Mouse (Mus musculus) monocyte, adult 5-6 weeks (primary cell): Measurements from ENCODE around the gene Hapln4. TPM values are rescaled to one million over a fixed set of nuclear protein-coding genes. Genes with fewer than 3 reads are reported as not detected.

ENCODE experiments used
- ATAC-seq: fragments of 153-309, 156-312 bp; replicated peaks from 2 replicates; pipeline ENCODE4 v1.8.0; 2017; ENCODE audit warnings: mild to moderate bottlenecking; ENCODE audit not compliant: low TSS enrichment, insufficient number of reproducible peaks, severe bottlenecking, poor library complexity, low FRiP score
- total RNA-seq: library from RNA; stranded (forward); fragments of 200-1000, 200-491, 200-594 nt; gene quantifications from 3 replicates; pipeline ENCODE4 v1.2.3, GENCODE M21; 2017

The Hapln4 gene
- total RNA-seq, 1 experiment from 2014 or later: not detected

DNA sequence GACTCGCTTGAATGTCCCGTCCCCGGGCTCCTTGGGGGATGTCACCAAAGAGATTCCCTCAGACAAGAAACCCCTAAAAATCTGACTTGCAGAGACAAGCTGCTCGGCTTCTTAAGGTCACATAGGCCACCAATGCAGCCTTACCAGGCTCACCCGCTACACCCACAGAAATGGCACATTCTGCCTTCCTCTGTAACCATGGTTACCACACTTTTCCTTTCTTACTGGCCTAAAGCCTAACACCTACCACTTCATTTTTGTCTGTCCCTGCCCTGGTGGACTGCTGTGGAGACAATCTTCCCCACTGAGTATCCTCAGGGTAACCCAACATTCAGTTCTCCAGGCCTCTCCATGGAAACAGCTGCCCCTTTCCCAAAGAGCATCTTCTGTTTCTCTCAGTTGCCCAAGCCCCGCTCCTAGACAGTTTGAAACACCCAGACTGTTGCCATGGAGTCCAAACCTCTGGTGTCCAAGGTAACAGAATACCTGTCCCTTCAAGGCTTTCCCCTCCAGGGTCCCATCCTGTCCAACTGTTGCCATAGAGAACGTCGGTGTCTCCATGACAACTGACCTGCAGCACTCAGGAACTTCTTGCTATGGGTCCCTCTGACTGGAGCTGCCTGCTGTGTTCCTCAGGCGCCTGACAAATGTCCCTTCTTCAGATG lies 6.2 kb downstream of the Hapln4 start:
- no peak for ATAC-seq

DNA sequence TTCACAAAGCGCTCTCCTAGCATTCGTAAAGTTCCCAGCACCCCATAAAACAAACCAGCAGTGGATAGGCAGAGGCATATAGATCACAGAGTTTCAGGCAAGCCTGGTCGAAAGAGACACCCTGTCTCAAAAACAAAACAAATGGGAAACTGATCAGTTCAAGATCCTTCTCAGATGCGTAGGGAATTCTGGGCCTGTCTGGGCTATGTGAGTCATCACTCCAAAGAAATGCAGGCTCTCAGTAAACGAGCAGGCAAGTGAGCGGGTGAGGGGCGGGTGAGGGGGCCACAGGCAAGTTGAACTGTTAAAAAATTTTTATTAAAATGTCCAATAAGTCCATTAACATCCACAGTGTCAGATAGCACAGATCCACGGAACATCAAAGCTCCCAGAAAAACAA lies 9.5 kb downstream of the Hapln4 start:
- no peak for ATAC-seq

DNA sequence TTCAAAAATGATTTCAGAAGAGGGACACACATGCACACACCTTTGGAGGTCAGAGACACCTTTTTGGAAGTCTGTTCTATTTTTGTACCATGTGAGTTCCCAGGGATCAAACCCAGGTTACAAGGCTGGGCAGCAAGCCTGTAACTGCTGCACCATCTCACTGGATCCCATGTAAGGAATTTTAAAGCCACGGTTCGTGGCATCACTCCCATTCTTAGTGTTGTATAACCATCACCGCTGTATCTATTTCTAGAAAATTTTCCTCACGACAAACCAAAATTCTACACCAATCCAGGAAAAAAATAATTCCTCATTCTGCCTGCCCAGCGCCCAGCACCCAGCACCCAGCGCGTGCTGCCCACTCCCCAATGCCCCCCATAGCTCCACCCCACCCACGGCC lies 16.0 kb downstream of the Hapln4 start:
- no peak for ATAC-seq

DNA sequence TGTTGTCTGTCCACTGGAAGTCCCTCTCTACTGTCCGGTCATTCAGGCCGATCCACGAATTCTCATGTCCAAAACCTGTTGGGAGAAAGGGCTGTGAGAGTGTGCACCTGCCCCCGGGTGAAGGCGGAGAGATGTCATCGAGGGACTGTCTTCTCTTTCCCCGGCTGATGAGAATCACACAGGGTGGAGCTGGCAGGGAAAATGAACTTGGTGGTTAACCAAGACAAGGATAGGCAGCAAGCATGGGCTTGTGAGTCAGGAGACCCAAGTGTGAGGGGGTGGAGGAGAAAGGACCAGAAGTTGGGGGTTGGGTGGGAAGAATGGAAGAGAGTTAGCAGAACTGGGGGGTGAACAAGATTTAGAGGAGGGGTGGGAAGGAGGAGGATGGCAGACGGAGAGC lies 17.0 kb downstream of the Hapln4 start:
- ATAC-seq: no peak

DNA sequence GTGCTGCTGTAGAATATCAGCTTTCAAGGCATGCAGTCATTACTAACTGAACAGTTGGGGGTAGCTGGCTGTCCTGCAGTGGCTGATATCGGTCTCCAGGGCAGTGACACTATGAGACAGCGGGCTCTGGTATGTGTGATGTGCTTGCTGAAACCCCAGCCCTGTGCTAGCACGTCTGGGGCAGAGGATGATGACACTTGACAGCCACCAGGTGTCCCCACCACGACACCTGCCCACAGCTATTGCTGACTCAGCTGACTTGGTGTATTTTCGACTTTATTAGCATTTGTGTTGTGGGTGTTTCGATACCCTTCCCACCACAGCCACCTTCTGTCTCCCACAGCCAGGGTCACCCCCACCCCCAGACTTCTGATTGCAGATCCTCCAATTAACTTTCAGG lies 21.2 kb downstream of the Hapln4 start:
- ATAC-seq: peak; percentile 59; the same call in 1 of the 2 replicates

DNA sequence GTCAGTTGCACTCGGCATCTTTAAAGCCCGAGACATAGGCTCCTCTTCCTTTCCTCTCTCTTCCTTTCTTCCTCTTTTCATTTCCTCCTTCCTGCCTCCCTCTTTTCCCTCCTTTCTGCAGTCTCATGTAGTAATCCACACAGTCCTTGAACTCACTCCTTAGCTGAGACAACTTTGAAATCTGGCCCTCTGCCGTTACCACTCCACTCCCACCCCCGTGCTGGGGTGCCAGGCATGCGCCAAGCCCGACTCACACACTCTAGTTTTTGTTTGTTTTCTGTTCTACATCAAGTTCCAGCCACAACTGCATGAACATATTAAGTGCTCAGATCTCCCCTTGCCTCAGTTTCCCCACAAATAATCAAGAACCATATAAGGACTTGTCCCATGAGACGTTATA lies 21.7 kb downstream of the Hapln4 start:
- no peak for ATAC-seq

DNA sequence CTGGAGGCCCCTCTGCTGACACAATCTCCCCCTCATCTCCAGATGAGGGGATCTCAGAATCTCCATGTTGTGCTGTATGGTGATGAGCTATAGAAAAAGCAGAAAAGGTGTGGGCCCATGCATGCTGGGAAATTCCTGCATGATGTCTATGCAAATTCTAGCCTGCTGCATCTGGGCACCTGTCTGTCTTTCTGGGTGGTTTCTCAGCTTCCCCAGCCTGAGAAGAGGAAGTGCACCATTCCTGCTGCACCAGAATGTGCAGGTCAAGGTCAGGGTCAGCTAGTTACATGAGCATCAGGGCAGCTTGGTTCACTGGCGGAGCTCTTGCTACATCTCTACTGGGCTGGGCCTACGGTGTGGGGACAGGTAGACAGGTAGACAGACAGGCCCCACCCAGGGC lies 27.2 kb downstream of the Hapln4 start:
- no peak for ATAC-seq

DNA sequence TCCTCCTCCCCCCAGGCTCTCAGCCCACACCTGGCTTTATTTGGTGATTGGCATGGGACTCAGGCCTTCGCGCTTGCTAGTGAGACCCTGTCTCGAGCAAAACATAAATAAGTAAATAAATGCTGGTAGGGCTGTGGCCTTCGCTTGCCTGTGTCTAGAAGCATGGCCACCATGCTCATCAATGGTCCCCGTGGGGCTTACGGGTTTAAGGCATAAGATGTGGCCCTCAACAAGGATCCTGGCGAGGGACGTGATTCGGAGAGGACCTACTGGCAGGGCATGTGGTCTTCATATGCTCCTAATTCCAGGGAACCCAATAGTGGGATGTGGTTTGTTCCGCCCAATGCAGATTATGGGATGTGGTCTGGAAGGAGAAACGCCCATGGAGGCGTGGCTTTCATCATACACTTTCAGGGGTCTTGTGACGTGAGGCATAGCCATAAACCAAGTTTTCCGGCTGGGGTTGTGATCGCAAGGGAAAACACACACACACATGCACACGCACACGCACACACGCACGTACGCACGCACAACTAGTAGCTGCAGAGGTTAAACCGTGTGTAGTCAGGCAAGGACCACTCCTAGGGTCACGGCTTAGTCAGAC lies 28.0 kb downstream of the Hapln4 start:
- ATAC-seq: no peak

DNA sequence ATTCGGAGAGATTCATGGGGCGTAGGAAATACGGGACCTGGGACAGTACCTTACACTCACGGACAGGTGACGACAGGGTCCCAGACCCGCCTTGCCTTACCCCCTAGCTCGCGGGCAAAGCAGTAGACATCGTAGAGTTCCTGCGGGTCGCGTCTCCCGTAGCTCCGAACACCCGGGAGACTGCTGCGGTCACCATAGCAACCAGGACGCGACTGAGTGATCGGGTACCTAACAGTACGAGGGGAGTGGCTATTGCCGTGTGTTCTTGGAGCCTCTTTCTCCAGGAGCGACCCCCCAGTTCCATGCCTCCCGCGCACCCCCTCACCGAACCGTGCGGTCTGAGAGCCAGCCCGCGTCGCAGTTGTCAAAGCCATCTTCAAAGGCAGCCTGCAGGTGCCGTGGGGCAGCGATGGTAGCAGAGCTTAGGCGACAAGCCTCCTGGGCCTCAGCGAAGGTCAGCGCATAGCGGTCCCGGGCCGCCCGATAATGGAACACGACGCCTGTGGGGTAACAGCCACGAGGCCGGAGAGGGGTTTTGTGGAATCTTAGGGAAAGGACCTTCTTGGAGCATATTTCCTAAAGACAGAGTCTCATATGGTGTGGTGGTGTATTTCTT lies 29.3 kb downstream of the Hapln4 start:
- no peak for ATAC-seq

DNA sequence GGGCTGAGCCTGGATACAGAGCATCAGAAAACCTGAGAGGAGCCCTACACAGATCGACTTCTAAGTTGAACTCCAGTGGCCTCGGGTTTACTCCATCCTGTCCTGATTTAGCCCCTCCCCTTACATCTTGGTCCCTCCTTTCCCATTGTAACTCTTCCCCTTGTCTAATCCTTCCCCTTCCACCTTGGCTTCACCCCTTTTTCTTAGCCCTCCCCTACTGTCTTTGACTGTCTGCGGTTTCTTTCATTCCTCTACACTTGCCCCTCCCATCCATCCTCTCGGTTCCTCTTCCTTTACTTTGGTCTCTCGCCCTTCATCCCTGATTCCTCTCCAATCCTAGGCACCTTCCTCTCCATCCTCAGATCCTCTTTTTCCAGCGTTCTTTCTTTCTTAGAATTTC lies 31.2 kb downstream of the Hapln4 start:
- 0 out of 2 replicates have a peak, but pooled peaks have one; percentile 29 for ATAC-seq

DNA sequence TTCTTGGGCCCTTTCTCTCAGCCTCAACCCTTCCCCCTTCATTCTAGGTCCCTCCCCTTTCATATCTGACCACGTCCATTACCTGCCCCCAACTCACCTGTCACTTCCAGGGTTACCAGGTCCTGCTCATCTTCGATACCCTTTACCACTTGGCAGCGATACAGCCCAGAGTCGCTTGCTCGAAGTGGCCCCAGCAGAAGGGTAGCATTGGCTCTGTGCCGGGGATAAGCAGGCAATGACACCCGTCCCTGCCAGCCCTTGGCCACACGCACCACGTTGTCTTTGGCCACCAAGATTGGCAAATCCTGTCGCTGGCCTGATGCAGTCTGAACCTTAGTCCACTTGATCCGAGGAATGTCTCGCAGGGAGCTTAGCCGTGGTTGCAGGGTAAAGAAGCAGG lies 31.6 kb downstream of the Hapln4 start:
- no peak for ATAC-seq

DNA sequence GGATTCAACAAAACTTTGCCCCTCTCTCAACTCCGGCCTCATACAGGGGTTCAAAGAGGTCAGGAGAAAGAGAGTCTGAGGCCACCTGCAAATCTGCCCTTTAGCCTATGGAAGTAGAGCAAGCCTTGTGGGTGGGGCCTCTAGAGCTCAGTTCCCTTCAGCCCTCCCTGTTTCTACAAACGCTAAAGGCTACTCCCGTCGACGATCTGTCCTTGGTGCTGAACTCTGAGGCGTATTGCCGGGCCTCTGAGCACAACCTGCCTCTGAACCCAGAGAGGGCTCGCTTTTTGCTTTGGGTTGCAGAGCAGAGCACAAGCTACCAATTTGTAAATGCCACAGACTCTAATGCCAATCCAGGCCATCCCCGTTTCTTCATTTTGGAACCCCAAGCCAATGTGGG lies 34.4 kb downstream of the Hapln4 start:
- no peak for ATAC-seq

DNA sequence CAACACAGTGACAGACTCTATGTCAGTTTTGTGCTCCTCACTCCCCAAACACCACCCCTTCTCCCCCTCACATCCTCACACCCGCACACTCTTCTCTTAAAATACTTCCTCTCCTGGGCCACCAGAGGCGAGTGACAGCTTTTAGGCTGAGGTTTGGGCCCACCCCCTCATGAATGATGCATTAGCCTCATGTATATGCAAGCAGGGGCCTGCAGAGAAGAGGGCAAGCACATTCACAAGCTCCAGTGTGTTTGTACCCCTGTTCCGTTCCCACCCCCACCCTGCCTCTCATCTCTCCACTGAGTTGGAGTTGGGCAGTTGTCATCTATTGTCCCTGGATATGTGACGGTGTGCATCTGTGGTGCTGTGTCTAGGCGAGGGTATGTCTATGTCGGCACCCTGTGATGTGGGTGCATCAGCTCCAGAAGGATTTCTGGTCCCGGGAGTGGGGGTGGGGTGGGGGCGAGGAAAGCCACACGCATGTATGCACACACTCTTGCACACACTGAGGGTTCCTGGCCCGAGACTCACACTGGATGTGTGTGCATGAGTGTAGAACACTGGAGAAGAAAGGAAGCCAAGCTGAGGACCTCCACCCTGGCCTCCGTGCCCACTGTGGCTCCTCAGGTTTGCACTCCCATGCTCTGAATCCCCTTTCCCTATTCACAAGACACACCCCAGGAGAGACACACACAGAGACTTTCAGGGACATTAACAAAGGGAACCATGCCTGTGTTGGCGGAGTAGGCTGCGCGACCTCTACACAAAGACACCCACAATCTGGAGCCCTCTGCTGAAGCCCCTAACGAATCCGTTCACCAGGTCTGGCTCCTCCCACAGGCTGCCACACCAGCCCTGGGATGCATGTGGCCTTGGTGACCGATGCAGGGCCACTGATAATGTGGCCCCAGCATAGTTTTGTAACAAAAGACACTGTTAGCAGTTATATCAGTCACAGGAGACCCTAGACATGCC lies 35.8 kb downstream of the Hapln4 start:
- ATAC-seq: no peak

DNA sequence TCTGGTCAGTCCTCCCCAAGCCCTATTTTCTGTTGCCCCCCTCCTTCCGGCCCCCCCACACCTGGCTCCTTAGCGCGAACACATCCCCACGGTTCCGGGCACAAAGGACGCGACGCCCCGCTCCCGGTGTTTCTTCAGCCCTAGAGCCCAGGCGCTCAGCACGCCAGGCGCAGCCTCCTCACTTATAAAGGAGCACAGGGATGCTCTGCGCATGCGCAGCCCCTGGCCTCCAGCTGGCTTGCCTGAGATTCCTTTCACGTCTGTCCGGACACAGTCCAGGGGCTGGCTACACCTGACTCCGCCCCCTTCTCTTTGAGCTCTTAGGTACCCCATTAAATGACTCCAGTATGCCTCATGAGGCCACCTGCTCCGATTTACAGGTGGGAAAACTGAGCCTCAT lies 37.4 kb downstream of the Hapln4 start, which contains the start of gene Ncan:
Gene Ncan (minus strand): TSS at position 207 of the 400 bp plus-strand sequence.
- ATAC-seq: no peak

DNA sequence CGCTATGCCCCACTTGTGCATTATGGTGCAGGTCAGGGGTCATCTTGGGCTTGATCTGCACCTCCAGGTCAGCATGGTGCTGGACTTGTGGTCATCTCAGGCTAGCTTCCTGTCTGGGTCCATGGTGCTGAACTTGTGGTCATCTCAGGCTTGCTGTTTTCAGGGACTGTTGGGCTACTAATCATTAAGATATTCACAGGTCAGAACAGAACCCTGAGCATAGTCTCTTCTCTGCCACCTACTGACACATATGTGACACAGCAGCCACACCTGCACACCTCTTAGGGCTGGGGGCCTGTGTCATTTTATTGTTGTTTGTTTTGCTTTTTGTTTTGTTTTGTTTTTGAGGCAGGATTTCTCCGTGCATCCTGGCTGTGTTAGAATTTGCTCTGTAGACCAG lies 39.6 kb downstream of the Hapln4 start:
- no peak for ATAC-seq

DNA sequence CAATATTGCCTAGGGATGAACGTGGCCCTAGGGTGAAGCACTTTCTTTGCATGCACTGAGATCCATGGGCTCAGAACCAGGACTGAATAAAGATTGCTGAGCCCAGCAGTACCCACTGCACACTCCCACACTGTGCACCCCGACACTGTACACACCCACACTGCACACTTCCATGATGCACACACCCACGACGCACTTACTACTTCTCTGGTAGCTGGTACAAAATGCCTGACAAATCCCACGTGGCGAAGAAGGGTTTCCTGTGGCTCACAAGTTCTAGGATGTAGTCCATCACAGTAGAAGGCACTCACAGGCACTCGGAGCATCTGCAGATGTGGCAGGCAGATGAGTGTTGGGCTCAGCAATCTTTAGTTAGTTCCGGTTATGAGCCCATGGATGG lies 41.7 kb downstream of the Hapln4 start:
- no peak for ATAC-seq

DNA sequence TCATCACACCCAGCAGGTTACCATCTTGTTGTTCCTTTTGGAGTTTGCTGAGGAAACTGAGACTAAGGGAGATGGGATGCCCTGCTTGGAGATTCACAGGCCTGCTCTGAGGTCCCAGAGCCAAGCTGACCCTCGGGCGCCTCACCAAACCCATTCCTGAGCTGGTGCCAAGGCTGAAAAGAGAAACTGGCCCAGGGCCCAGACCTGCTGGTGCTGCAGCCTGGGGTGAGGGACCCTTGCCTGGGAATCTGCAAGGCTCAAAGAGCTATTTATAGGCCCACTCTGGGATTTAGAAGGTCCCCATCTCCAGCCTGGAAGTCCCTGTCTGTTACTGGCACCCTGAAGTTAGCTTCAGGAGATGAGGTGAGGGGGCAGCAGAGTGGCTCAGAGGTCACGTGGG lies 45.2 kb downstream of the Hapln4 start:
- ATAC-seq: no peak

DNA sequence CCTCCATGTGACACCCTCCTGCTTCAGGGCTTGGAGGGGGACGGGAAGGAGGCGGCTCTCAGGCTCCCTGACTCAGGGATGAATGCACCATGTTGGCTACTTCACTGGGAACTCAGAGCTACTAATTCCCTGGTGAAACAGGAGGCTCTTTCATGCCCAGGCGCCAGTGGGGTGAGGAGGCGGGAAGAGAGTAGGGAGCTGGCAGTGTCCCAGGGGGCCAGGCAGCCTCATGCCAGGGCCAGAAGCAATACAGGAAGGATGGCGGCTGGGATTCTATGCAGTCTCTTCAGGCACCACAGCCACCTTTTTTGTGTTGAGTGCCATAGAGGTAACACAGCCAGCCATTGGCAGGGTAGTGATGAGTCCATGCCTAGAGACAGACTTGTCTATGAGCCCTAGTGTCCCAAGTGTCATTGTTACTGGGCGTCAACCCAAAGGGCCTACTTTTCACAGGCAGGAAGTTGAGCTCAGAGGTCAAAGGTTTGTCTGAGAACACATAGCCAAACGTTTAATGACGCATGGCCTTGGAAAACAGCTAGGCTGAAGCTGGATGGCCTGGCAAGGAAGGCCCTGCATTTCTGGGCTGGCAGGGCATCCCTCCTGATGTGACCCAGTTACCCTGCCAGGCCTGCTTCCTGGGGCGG lies 46.2 kb downstream of the Hapln4 start:
- no peak for ATAC-seq

DNA sequence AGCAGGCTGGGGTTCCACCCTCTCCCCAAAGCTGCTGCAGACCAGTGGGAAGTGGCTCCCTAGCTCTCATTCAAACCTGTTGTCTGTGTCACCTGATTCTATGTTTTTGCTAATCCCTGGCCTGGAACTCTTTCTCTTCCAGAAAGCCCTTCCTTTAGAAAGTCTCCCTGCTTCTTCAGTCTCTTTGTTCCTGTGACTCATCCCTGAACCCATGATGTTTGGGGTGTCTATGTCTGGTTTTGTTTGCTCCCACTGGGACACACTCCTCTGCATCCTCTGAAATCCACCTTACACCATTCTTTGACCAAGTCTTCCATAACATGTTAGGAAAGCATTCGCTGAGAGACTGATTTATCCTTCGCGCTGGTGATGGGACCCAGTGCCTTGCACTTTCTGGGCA lies 46.8 kb downstream of the Hapln4 start:
- ATAC-seq: no peak
